Mouse (Mus musculus): ENCODE data around the gene Ncoa3.

DNA sequence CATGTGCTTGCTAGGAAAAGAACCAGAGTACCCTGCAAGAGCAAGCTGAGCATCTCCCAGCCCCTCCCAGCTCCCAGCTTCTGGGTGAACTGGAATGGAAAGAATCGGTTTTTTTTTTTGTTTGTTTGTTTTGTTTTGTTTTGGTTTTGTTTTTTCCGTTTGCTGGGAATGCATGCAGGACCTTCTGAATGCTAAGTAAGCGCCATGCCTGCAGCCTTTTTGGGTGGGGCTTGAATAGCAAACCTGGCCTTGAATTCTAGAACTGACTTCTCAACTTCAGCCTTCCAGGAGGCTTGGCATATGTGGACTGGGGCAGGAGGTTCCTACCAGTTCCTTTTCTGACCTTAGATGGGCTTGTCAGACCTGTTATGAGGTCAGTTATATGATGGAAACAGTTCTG lies 16.2 kb upstream of the Ncoa3 start:
- TF ChIP-seq MAFK (IDR thresholded peaks at IDR 0.05; ENCODE audit: insufficient read depth, low read depth, low read length) (no peak), ZNF384 (IDR thresholded peaks at IDR 0.05; ENCODE audit: low read depth, low read length) (no peak), HCFC1 (IDR thresholded peaks at IDR 0.05; ENCODE audit: borderline replicate concordance, insufficient read depth, low read length) (no peak), ZC3H11A (IDR thresholded peaks at IDR 0.05; ENCODE audit: borderline replicate concordance, low read depth, low read length) (no peak)

All from ES-E14 (cell line).